14 mouse cellular contexts compared by ENCODE assay signal in the genomic region with DNA sequence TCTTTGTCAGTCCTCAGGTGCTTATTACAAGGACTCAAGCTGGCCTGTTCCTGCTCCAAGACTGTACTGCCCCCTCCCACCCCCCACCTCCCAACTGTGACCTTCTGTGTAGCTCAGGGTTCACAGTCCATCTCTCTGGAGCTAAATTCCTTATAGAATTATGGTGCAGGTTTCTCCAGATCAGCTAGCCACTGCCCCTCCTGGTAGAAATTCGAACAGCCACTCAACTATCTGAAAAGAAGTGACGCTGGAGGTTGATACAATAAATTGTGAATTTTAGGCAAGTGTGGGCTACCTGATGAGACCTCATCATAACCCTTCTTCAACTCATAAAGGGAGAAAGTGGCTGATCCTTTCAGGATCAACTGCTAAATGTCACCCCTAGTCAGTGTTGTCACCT.
DNase-seq lines count a peak whose midpoint lies in the region; TF ChIP-seq lines count a peak whose summit lies in the region.
"Had no signal": no experiment of that assay in that cellular context is flagged by ENCODE, and none has a peak within 500 bp of the region (broad histone marks: within the 10 kb centered on the region; RNA-seq: fewer than 3 reads in every experiment).

No protein-coding gene starts in this region.

- no peak for TF ChIP-seq POLR2A in kidney, adult 2 months (IDR thresholded peaks at IDR 0.05; ENCODE audit: low read depth, low read length)

- H3K36me3 ChIP-seq in kidney, adult 2 months (ENCODE audit: control insufficient read depth, insufficient read depth, low read length): no peaks in the 10 kb centered on the region
- no peaks in the 10 kb centered on the region for H3K36me3 ChIP-seq in splenic B cell, adult 2 months (ENCODE audit: control insufficient read depth, insufficient read depth, low read length, poor library complexity, severe bottlenecking)
- H3K36me3 ChIP-seq: embryonic facial prominence, embryonic 10.5 days; G1E; lung, embryonic 15.5 days; midbrain, embryonic 12.5 days had no signal

- DNase-seq in cerebellum, postnatal 10 days: peak; percentile 62 to 69
- no peak for DNase-seq in cerebellum, adult 11-12 months
- no peak for DNase-seq in kidney, adult 2 months
- no peak for DNase-seq in kidney, postnatal 10 days
- peak; percentile 52 for DNase-seq in testis, postnatal 10 days (ENCODE audit: low spot score)
- no peak for DNase-seq in testis, postnatal 14 days (ENCODE audit: low spot score)
- peak; percentile 4 for DNase-seq in splenic B cell, adult 2 months (ENCODE audit: low read depth, low spot score)
- DNase-seq in urinary bladder, postnatal 36 days (ENCODE audit: low spot score in 2 of 2): no peak
- DNase-seq: cerebellum, adult 8-10 months; layer of hippocampus, postnatal 36 days had no signal

- no peaks in the 10 kb centered on the region for H3K4me1 ChIP-seq in kidney, adult 2 months (ENCODE audit: control insufficient read depth, insufficient read depth, low read length)
- H3K4me1 ChIP-seq: embryonic facial prominence, embryonic 10.5 days; lung, embryonic 15.5 days; midbrain, embryonic 12.5 days had no signal

- no peak overlapping the region for H3K4me3 ChIP-seq in kidney, adult 2 months (ENCODE audit: insufficient read depth, low read depth, low read length)
- H3K4me3 ChIP-seq: embryonic facial prominence, embryonic 10.5 days; lung, embryonic 15.5 days; midbrain, embryonic 12.5 days had no signal

- 44% methylated on average over 2 of the region's 2 CpGs for WGBS in kidney, adult 2 months

- no peaks in the 10 kb centered on the region for H3K27me3 ChIP-seq in kidney, adult 2 months (replicated peaks; ENCODE audit: control insufficient read depth, insufficient read depth, low read length)
- no peaks in the 10 kb centered on the region for H3K27me3 ChIP-seq in splenic B cell, adult 2 months (ENCODE audit: control insufficient read depth, insufficient read depth, low read length, poor library complexity, severe bottlenecking)
- H3K27me3 ChIP-seq: lung, embryonic 15.5 days; midbrain, embryonic 12.5 days had no signal

- H3K27ac ChIP-seq in kidney, adult 2 months (ENCODE audit: insufficient read depth, low read depth, low read length): no peak overlapping the region
- H3K27ac ChIP-seq: embryonic facial prominence, embryonic 10.5 days; lung, embryonic 15.5 days; midbrain, embryonic 12.5 days had no signal

- 0 out of 2 replicates have a peak, but pooled peaks have one; percentile 14 for TF ChIP-seq CTCF in kidney, adult 2 months (conservative IDR thresholded peaks at IDR 0.05; ENCODE audit: insufficient read depth, insufficient read length, low read depth, low read length)

Comparison
In these comparisons a context has a peak if more than half of its experiments do, and no peak if none do; other contexts are left out.
1. DNase-seq: peak in cerebellum, postnatal 10 days (2 of 2), testis, postnatal 10 days (single experiment) and splenic B cell, adult 2 months (single experiment); none in cerebellum, adult 11-12 months (single experiment), kidney, adult 2 months (single experiment), kidney, postnatal 10 days (single experiment), testis, postnatal 14 days (single experiment) and urinary bladder, postnatal 36 days (0 of 2).